Mouse (Mus musculus) adrenal gland, postnatal 4 days (tissue): ENCODE results near the gene Ccdc146. TPM values are rescaled to one million over a fixed set of nuclear protein-coding genes. Genes with fewer than 3 reads are reported as not detected.

Source experiments
- DNase-seq, 2 experiments: peaks; one replicate each; pipeline ENCODE4 v3.0.0; 2021 to 2022; ENCODE audit warnings: low spot score in 2 of 2, mixed read lengths in 2 of 2
- long read RNA-seq, 2 experiments: library from polyadenylated mRNA; stranded (forward); transcript quantifications; one replicate each; pipeline ENCODE4 v2.0.0; 2021
- total RNA-seq, 2 experiments: library from RNA; stranded (reverse); gene quantifications; 2 replicates each; pipeline ENCODE4 v1.2.3; 2021

Gene Ccdc146
- total RNA-seq, result under 1 TPM; 0.14 to 0.17 TPM
- long read RNA-seq, experiment 1, result 0 reads
- long read RNA-seq, experiment 2, partial matches to known transcripts, result 0 of 1 reads
- long read RNA-seq, experiment 2, other reads (novel, unspliced or antisense), result 0 of 1 reads

GRCm38 (mm10) chr5:21424614-21425602, at the start of gene Ccdc146, which contains the start of gene Fam185a:
TSS of gene Ccdc146 (minus strand) at chr5:21424677.
TSS of gene Fam185a (plus strand) at chr5:21424958.
- peak; percentile 58 to 84 for DNase-seq

GRCm38 (mm10) chr5:21468100-21468499, 43.6 kb upstream of the Ccdc146 start:
- no peak for DNase-seq

- DNase-seq, result no peak
These were observed 42.9 kb upstream of the Ccdc146 start for GRCm38 (mm10) chr5:21467387-21467786.

GRCm38 (mm10) chr5:21440833-21441530, 16.5 kb upstream of the Ccdc146 start:
- no peak for DNase-seq

GRCm38 (mm10) chr5:21439446-21440110, 15.1 kb upstream of the Ccdc146 start:
- no peak for DNase-seq

- no peak for DNase-seq
These were observed 14.0 kb upstream of the Ccdc146 start for GRCm38 (mm10) chr5:21438428-21438827.

- no peak for DNase-seq
These were observed 12.0 kb upstream of the Ccdc146 start for GRCm38 (mm10) chr5:21436471-21436975.

GRCm38 (mm10) chr5:21434148-21434929, 9.9 kb upstream of the Ccdc146 start:
- DNase-seq, result no peak

- DNase-seq, result no peak
These were observed 2.2 kb upstream of the Ccdc146 start for GRCm38 (mm10) chr5:21426666-21427065.

GRCm38 (mm10) chr5:21420609-21421008, 3.9 kb downstream of the Ccdc146 start:
- DNase-seq, result no peak

GRCm38 (mm10) chr5:21418613-21419012, 5.9 kb downstream of the Ccdc146 start:
- no peak for DNase-seq

GRCm38 (mm10) chr5:21414116-21414820, 10.2 kb downstream of the Ccdc146 start:
- no peak for DNase-seq

- no peak for DNase-seq
These were observed 11.2 kb downstream of the Ccdc146 start for GRCm38 (mm10) chr5:21413322-21413721.

GRCm38 (mm10) chr5:21412056-21412455, 12.4 kb downstream of the Ccdc146 start:
- DNase-seq, result no peak

GRCm38 (mm10) chr5:21411261-21411666, 13.2 kb downstream of the Ccdc146 start:
- DNase-seq, result no peak

GRCm38 (mm10) chr5:21395205-21395840, 29.2 kb downstream of the Ccdc146 start:
- DNase-seq, result no peak

GRCm38 (mm10) chr5:21394562-21394961, 29.9 kb downstream of the Ccdc146 start:
- no peak for DNase-seq

GRCm38 (mm10) chr5:21391616-21392384, 32.7 kb downstream of the Ccdc146 start:
- DNase-seq, result no peak
